ENCODE assay signal across 8 mouse cellular contexts in genomic region chr17:69076238-69076625, GRCm38 (mm10). TPM values are rescaled to one million over a fixed set of nuclear protein-coding genes. Genes with fewer than 3 reads are reported as not detected.
DNase-seq lines count a peak whose midpoint lies in the region; ATAC-seq and TF ChIP-seq lines count a peak whose summit lies in the region.

No protein-coding gene starts in this region.

- H3K9me3 ChIP-seq in hindbrain, embryonic 13.5 days, result no peaks in the 10 kb centered on the region
- H3K9me3 ChIP-seq in lung, embryonic 14.5 days (ENCODE audit: low read depth, low read length), result no peaks in the 10 kb centered on the region

- no peaks in the 10 kb centered on the region for H3K36me3 ChIP-seq in hindbrain, embryonic 13.5 days
- H3K36me3 ChIP-seq in lung, embryonic 14.5 days (ENCODE audit: insufficient read depth), result no peaks in the 10 kb centered on the region

- under 1% methylated on average over 28 of the region's 28 CpGs for WGBS in hindbrain, embryonic 13.5 days
- 0% methylated on average over 28 of the region's 28 CpGs for WGBS in lung, embryonic 14.5 days

- DNase-seq in ES-CJ7 (ENCODE audit: low read depth, low spot score), result peak; percentile 28
- DNase-seq in cerebellum, adult 9-10 months, result peak; percentile 92
- peak; percentile 71 to 84 for DNase-seq in frontal cortex, adult 2 months (ENCODE audit: extremely low spot score in 1 of 2, low spot score in 1 of 2)
- DNase-seq in layer of hippocampus, postnatal 14 days (ENCODE audit: low spot score in 2 of 2), result peak; percentile 44 to 56
- DNase-seq in lung, embryonic 14.5 days, result peak; percentile 66
- peak; percentile 63 for DNase-seq in retina, postnatal 7 days (ENCODE audit: low read depth, low spot score)
- DNase-seq in spleen, adult 12 weeks (ENCODE audit: low spot score), result no peak

- no peak for TF ChIP-seq CTCF in lung, embryonic 14.5 days (IDR thresholded peaks at IDR 0.05; ENCODE audit: low read depth)

- ATAC-seq in hindbrain, embryonic 13.5 days (ENCODE audit: low FRiP score), result peak; percentile 79
- ATAC-seq in lung, embryonic 14.5 days (ENCODE audit: insufficient read depth), result peak; percentile 77

- H3K27me3 ChIP-seq in hindbrain, embryonic 13.5 days, result peaks cover 59% of the 10 kb centered on the region
- H3K27me3 ChIP-seq in lung, embryonic 14.5 days (ENCODE audit: insufficient read depth, low read length), result peaks cover 50% of the 10 kb centered on the region

- H3K27ac ChIP-seq in hindbrain, embryonic 13.5 days, result peak overlapping the region; percentile 44
- no peak overlapping the region for H3K27ac ChIP-seq in lung, embryonic 14.5 days (ENCODE audit: low read depth)

- H3K4me3 ChIP-seq in hindbrain, embryonic 13.5 days, result peak overlapping the region; percentile 70
- peak overlapping the region; percentile 52 for H3K4me3 ChIP-seq in lung, embryonic 14.5 days (ENCODE audit: low read depth, low read length)

- H3K4me2 ChIP-seq in hindbrain, embryonic 13.5 days, result peak overlapping the region; percentile 100
- peak overlapping the region; percentile 98 for H3K4me2 ChIP-seq in lung, embryonic 14.5 days

- peak overlapping the region; percentile 76 for H3K9ac ChIP-seq in hindbrain, embryonic 13.5 days
- H3K9ac ChIP-seq in lung, embryonic 14.5 days, result peak overlapping the region; percentile 40

- peaks cover 20% of the 10 kb centered on the region for H3K4me1 ChIP-seq in hindbrain, embryonic 13.5 days (replicated peaks)
- H3K4me1 ChIP-seq in lung, embryonic 14.5 days (ENCODE audit: insufficient read depth), result 0 out of 2 replicates have a peak, but pooled peaks cover 8% of the 10 kb centered on the region

RNA-seq across cellular contexts. Expression of gene Epb41l3, which starts 0.7 kb away (rescaled TPM):
- 167 and 173 TPM in 2 replicates for polyA plus RNA-seq in frontal cortex, adult 2 months (2012; rRNA removed)
- polyA plus RNA-seq in hindbrain, embryonic 13.5 days (2015; fragmentation: Nextera tagmentation; extraction: Ambion mirVana), result 73.3 and 75.4 TPM in 2 replicates
- 100 to 1,000 TPM; 136 to 169 TPM for total RNA-seq in layer of hippocampus, postnatal 14 days (2021)
- polyA plus RNA-seq in lung, embryonic 14.5 days (2014; fragmentation: Nextera tagmentation; extraction: Ambion mirVana), result 62.0 and 64.0 TPM in 2 replicates
